Mouse (Mus musculus) neural tube, embryonic 11.5 days (tissue): Measurements from ENCODE around the gene Fam166b. TPM values are rescaled to one million over a fixed set of nuclear protein-coding genes. Genes with fewer than 3 reads are reported as not detected.

ENCODE experiments used
- ATAC-seq: fragments of 200-750 bp; cut with Nextera tagmentation; 2 replicates; pipeline ENCODE4 v1.8.0; 2017; ENCODE audit warnings: moderate number of reproducible peaks, mild to moderate bottlenecking, moderate TSS enrichment, moderate library complexity; ENCODE audit not compliant: insufficient read depth, low FRiP score, low TSS enrichment
- DNase-seq: peaks from one replicate; pipeline ENCODE4 v3.0.0-alpha.2; 2015; ENCODE audit warnings: low spot score
- H3K27ac ChIP-seq: fragments of 300-500 bp; sonication (generic); 2 replicates; pipeline ENCODE4 v1.5.1; 2014; ENCODE audit warnings: low read depth, mild to moderate bottlenecking, low read length
- H3K27me3 ChIP-seq: fragments of 300-500 bp; sonication (generic); 2 replicates; pipeline ENCODE4 v1.6.1; 2014; ENCODE audit warnings: mild to moderate bottlenecking, low read length, mixed read lengths; ENCODE audit not compliant: control insufficient read depth, insufficient read depth
- H3K36me3 ChIP-seq: fragments of 300-500 bp; sonication (generic); 2 replicates; pipeline ENCODE4 v1.6.1; 2014; ENCODE audit warnings: mild to moderate bottlenecking, low read length, moderate library complexity, mixed read lengths; ENCODE audit not compliant: control insufficient read depth, insufficient read depth
- H3K4me1 ChIP-seq: fragments of 300-500 bp; sonication (generic); 2 replicates; pipeline ENCODE4 v1.6.1; 2014; ENCODE audit warnings: low read length, mixed read lengths; ENCODE audit not compliant: control insufficient read depth, insufficient read depth
- H3K4me2 ChIP-seq: fragments of 300-500 bp; sonication (generic); 2 replicates; pipeline ENCODE4 v1.6.1; 2014; ENCODE audit warnings: low read depth, mild to moderate bottlenecking, moderate library complexity
- H3K4me3 ChIP-seq: fragments of 300-500 bp; sonication (generic); 2 replicates; pipeline ENCODE4 v1.5.1; 2014; ENCODE audit warnings: low read depth, low read length
- H3K9ac ChIP-seq: fragments of 300-500 bp; sonication (generic); 2 replicates; pipeline ENCODE4 v1.6.1; 2014; ENCODE audit warnings: mild to moderate bottlenecking, low read length
- H3K9me3 ChIP-seq: fragments of 300-500 bp; sonication (generic); 2 replicates; pipeline ENCODE4 v1.6.1; 2016; ENCODE audit warnings: low read length; ENCODE audit not compliant: control insufficient read depth
- WGBS: fragments of 180-500 bp; shearing (Covaris S2); extraction: QIAGEN DNeasy Blood & Tissue Kit; methylation state at CpG from one replicate; pipeline ENCODE4 v1.1.7; 2014; 5-methylcytosine and 5-hydroxymethylcytosine counted together
- polyA plus RNA-seq: library from polyadenylated mRNA; unstranded; fragments of >200 nt; fragmentation: Nextera tagmentation; extraction: Ambion mirVana; gene quantifications from 2 replicates; pipeline ENCODE4 v1.2.1, GENCODE M21; 2014

Fam166b gene
- polyA plus RNA-seq, 1 experiment from 2014 or later = 0.20 TPM

DNA sequence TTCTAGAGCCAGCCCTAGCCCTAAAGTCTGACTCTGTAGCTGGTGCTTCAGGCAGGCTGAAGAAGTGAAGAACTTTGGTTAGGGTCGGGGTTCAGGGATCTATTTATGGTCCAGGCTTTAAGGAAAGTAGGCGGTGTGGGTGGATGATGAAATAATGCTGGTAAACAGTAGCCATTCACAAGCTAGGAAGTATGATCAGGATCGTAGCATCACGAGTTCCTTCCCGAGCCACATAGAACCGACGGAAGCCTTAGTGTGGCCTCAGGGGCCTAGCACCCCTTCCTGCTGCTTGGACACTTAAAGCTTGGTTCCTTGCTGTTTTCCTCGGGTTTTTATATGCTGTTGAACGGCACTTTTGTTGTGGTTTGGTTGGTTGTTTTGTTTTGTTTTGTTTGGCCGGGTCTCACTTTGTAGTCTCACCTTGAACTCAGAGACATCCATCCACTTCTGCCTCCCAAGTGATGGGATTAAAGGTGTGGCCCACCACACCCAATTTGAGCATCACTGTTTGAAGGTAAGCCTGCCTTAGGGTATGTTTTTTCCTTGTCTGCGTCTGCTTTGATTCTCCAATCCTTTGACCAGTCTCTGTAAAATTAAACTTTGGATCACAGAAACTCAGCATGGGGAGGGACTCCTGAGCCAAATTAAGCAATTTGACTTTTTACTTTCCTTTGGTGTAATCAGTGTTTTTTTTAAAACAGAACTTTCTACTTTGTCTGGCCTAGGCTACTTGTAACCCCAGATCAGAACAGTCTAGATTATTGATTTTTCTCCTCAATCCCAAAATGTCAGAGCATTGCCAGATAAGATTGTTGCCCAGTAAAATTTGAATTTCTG, 45.5 kb downstream of the Fam166b start:
- ATAC-seq (no peak), DNase-seq (no peak)
- Histone ChIP-seq H3K4me3 (no peak overlapping the region), H3K9me3 (no peaks in the 10 kb centered on the region), H3K9ac (no peak overlapping the region), H3K27me3 (no peaks in the 10 kb centered on the region; the same call in 1 of the 2 replicates), H3K4me2 (no peak overlapping the region; the same call in 1 of the 2 replicates), H3K36me3 (no peaks in the 10 kb centered on the region), H3K27ac (no peak overlapping the region), H3K4me1 (0 out of 2 replicates have a peak, but pooled peaks cover 4% of the 10 kb centered on the region)
- 70% methylated on average over 11 of the region's 11 CpGs for WGBS

DNA sequence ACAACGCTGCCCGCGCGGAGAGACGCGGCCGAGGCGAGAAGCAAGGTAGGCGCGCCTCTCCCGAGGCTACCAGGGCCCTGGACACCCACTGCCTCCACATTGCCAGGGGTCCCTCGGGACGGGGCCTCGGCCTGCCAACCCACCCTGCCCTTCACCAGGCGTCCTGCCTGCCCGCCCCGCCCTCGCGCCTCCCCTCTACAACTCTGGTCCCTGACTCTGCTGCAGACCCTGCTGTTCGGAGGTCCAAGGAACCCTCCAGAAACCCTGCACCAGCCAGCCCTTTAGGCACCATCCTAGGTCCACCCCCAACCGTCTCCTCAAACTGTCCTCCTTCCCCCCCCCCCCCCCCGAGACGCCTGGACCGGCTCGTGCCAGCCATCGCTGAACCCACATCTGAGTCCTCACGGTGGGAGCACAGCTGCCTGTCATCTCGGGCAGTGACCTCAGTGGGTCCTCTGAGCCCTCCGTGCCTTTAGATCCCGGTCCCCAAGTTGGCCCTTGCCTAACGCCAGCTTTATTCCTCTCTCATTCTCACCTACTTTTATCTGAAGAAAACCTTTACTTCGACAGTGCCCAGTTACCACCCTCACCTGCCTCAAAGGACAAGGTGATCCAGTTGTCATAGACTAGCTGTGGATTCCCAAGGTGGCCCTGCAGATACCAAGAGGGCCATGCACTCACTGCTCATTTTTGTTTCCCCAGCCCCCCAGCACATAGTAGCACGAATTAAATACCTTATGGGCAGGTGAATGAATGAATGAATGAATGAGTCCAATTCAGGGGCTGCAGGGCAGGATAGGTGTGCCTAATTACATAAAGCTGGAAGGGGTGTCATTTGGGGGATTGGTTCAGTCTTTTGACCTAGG, 46.5 kb downstream of the Fam166b start:
- Histone ChIP-seq H3K9ac (peak overlapping the region; percentile 81), H3K9me3 (no peaks in the 10 kb centered on the region), H3K36me3 (no peaks in the 10 kb centered on the region), H3K4me1 (0 out of 2 replicates have a peak, but pooled peaks cover 4% of the 10 kb centered on the region), H3K4me3 (peak overlapping the region; percentile 55), H3K27ac (no peak overlapping the region), H3K27me3 (no peaks in the 10 kb centered on the region; the same call in 1 of the 2 replicates), H3K4me2 (peak overlapping the region; percentile 74)
- no peak for DNase-seq
- WGBS = 8% methylated on average over 27 of the region's 33 CpGs
- ATAC-seq = peak; percentile 76

DNA sequence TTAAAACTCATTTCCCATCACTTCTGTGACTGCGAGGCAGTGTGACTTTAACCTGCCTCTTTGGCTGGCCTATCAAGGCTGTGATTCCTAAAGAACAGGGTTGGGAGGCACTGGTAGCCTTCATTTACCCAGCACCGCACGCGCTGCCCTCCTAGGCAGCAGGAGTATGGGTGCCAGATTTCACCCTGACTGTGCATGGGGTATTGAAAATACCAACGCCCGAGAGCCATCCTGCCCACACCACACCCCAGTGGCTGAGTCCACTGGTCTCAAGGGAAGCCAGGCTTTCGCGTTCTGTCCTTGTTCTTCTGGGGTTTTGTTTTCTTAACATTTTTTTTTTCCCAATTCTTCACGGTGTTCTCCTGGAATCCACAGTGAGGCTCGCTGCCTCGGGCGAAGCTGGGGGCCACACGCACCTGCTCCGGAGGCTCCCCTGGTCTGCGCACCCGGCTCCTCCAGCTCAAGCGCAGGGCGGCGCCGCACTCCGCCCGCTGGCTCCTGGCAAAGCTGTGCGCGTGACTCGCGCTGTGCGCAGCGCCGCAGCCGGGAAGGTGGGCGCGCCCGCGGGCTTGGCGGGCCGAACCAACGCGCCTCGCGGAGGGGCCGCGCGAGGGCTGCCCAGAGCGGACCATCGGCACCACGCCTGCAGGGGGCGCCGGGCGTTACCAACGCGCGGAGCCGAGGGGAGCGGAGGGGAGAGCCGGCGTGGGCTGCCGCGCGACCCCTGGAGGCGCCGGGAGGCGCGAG, 47.4 kb downstream of the Fam166b start, which contains the start of gene Rusc2:
TSS of gene Rusc2 (plus strand) at position 572 of the 747 bp plus-strand sequence.
- DNase-seq (peak; percentile 95), ATAC-seq (peak; percentile 93)
- H3K9me3 ChIP-seq = no peaks in the 10 kb centered on the region
- no peaks in the 10 kb centered on the region; the same call in 1 of the 2 replicates for H3K27me3 ChIP-seq
- H3K4me3 ChIP-seq = peak within 1 kb of the TSS; percentile 55
- peak within 1 kb of the TSS; percentile 81 for H3K9ac ChIP-seq
- H3K27ac ChIP-seq = no peak within 1 kb of the TSS
- H3K4me2 ChIP-seq = peak within 1 kb of the TSS; percentile 74
- under 1% methylated on average over 56 of the region's 63 CpGs for WGBS
- no peaks in the 10 kb centered on the region for H3K36me3 ChIP-seq
- H3K4me1 ChIP-seq = 0 out of 2 replicates have a peak, but pooled peaks cover 4% of the 10 kb centered on the region

DNA sequence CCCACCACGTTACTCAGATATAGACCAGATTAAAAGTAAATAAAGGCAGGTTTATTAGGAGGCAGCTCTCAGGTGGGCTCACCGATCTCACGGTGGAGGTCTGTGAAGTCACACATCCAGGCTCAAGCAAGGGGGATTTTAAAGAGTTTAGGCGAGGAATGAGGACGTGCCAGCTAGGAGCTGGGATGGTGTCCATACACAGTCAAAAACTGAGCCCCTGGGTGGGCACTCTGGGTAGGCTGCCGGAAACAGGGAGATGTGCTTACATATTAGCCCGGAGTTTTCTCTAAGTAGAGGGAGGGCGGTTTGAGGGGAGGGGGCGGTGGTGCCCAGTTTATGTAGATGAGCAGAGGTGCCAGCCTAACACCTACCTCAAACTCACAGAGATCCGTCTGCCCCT, 48.0 kb downstream of the Fam166b start:
- Histone ChIP-seq H3K4me3 (peak overlapping the region; percentile 55), H3K9ac (peak overlapping the region; percentile 81; the same call in 1 of the 2 replicates), H3K36me3 (no peaks in the 10 kb centered on the region), H3K27me3 (no peaks in the 10 kb centered on the region; the same call in 1 of the 2 replicates), H3K27ac (no peak overlapping the region), H3K9me3 (no peaks in the 10 kb centered on the region), H3K4me1 (0 out of 2 replicates have a peak, but pooled peaks cover 4% of the 10 kb centered on the region), H3K4me2 (peak overlapping the region; percentile 74)
- 53% methylated on average over 10 of the region's 10 CpGs for WGBS
- ATAC-seq = no peak
- DNase-seq = no peak

GRCm38 (mm10) chr4:43379601-43380000, 49.3 kb downstream of the Fam166b start:
- H3K9me3 ChIP-seq = no peaks in the 10 kb centered on the region
- no peak for ATAC-seq
- no peaks in the 10 kb centered on the region; the same call in 1 of the 2 replicates for H3K27me3 ChIP-seq
- H3K4me1 ChIP-seq = 0 out of 2 replicates have a peak, but pooled peaks cover 4% of the 10 kb centered on the region
- whole genome bisulfite sequencing = 91% methylated on average over 6 of the region's 6 CpGs
- no peaks in the 10 kb centered on the region for H3K36me3 ChIP-seq
- H3K4me3 ChIP-seq = no peak overlapping the region
- no peak overlapping the region for H3K9ac ChIP-seq
- no peak for DNase-seq
- H3K27ac ChIP-seq = no peak overlapping the region
- no peak overlapping the region for H3K4me2 ChIP-seq

Other genes starting within 250 kb of the Fam166b start
- gene Atp8b5, start 162.0 kb downstream of the Fam166b start, polyA plus RNA-seq = 0.35 and 0.52 TPM in 2 replicates
- 17.9 and 20.0 TPM in 2 replicates for gene Rusc2, start 47.2 kb downstream of the Fam166b start, polyA plus RNA-seq
- gene Tesk1, start 12.8 kb upstream of the Fam166b start, polyA plus RNA-seq = 8.6 and 9.5 TPM in 2 replicates
- gene Cd72, start 25.5 kb upstream of the Fam166b start, polyA plus RNA-seq = 2.1 and 2.8 TPM in 2 replicates
- not detected in 2 replicates for gene Sit1, start 54.6 kb upstream of the Fam166b start, polyA plus RNA-seq
- gene Ccdc107, start 63.8 kb upstream of the Fam166b start, polyA plus RNA-seq = 46.6 and 55.9 TPM in 2 replicates
- gene Arhgef39, start 70.6 kb upstream of the Fam166b start, polyA plus RNA-seq = 36.7 and 39.3 TPM in 2 replicates
- 0.23 and 0.44 TPM in 2 replicates for gene Car9, start 77.8 kb upstream of the Fam166b start, polyA plus RNA-seq
- gene Tpm2, start 94.6 kb upstream of the Fam166b start, polyA plus RNA-seq = 101 and 127 TPM in 2 replicates
- gene Creb3, start 133.2 kb upstream of the Fam166b start, polyA plus RNA-seq = 56.0 and 62.5 TPM in 2 replicates
- 42.1 and 48.8 TPM in 2 replicates for gene Tln1, start 133.6 kb upstream of the Fam166b start, polyA plus RNA-seq
- gene Rgp1, start 149.6 kb upstream of the Fam166b start, polyA plus RNA-seq = 26.5 and 32.1 TPM in 2 replicates
- gene Gba2, start 149.7 kb upstream of the Fam166b start, polyA plus RNA-seq = 29.8 and 30.8 TPM in 2 replicates
- 1.8 and 2.4 TPM in 2 replicates for gene Msmp, start 155.4 kb upstream of the Fam166b start, polyA plus RNA-seq
- gene Npr2, start 202.8 kb upstream of the Fam166b start, polyA plus RNA-seq = 29.0 and 37.4 TPM in 2 replicates
- gene Spag8, start 224.5 kb upstream of the Fam166b start, polyA plus RNA-seq = 0.89 and 1.1 TPM in 2 replicates
- 63.8 and 65.4 TPM in 2 replicates for gene Hint2, start 227.3 kb upstream of the Fam166b start, polyA plus RNA-seq
- gene Tmem8b, start 239.8 kb upstream of the Fam166b start, polyA plus RNA-seq = 5.4 and 5.7 TPM in 2 replicates
- 2.4 and 3.4 TPM in 2 replicates for gene Fam221b, start 240.0 kb upstream of the Fam166b start, polyA plus RNA-seq